Mouse (Mus musculus) heart, embryonic 13.5 days (tissue): Measurements from ENCODE around the gene Atox1. TPM values are rescaled to one million over a fixed set of nuclear protein-coding genes. Genes with fewer than 3 reads are reported as not detected.

ENCODE experiments used
- ATAC-seq: fragments of 200-750 bp; cut with Nextera tagmentation; 2 replicates; pipeline ENCODE4 v1.8.0; 2017; ENCODE audit warnings: moderate TSS enrichment; ENCODE audit not compliant: insufficient number of reproducible peaks, low FRiP score, low TSS enrichment; ENCODE audit errors: extremely low read depth
- H3K27ac ChIP-seq: fragments of 300-500 bp; sonication (generic); replicated peaks from 2 replicates; pipeline ENCODE4 v1.5.1; 2015; ENCODE audit warnings: moderate library complexity, mild to moderate bottlenecking, inconsistent platforms
- H3K27me3 ChIP-seq: fragments of 300-500 bp; sonication (generic); replicated peaks from 2 replicates; pipeline ENCODE4 v1.6.1; 2015; ENCODE audit warnings: mild to moderate bottlenecking, inconsistent platforms
- H3K36me3 ChIP-seq: fragments of 300-500 bp; sonication (generic); 2 replicates; pipeline ENCODE4 v1.6.1; 2015; ENCODE audit warnings: mild to moderate bottlenecking, inconsistent platforms
- H3K4me1 ChIP-seq: fragments of 300-500 bp; sonication (generic); 2 replicates; pipeline ENCODE4 v1.6.1; 2015; ENCODE audit warnings: inconsistent platforms
- H3K4me2 ChIP-seq: fragments of 300-500 bp; sonication (generic); 2 replicates; pipeline ENCODE4 v1.6.1; 2015; ENCODE audit warnings: inconsistent platforms, mild to moderate bottlenecking, moderate library complexity
- H3K4me3 ChIP-seq: fragments of 300-500 bp; sonication (generic); 2 replicates; pipeline ENCODE4 v1.5.1; 2015; ENCODE audit warnings: moderate library complexity, mild to moderate bottlenecking, inconsistent platforms
- H3K9ac ChIP-seq: fragments of 300-500 bp; sonication (generic); 2 replicates; pipeline ENCODE4 v1.6.1; 2015; ENCODE audit warnings: inconsistent platforms, mild to moderate bottlenecking, moderate library complexity
- H3K9me3 ChIP-seq: fragments of 300-500 bp; sonication (generic); 2 replicates; pipeline ENCODE4 v1.6.1; 2016; ENCODE audit warnings: inconsistent platforms
- WGBS: fragments of 180-500 bp; shearing (Covaris S2); methylation state at CpG from one replicate; pipeline ENCODE4 v1.1.7; 2015; ENCODE audit warnings: mixed read lengths; 5-methylcytosine and 5-hydroxymethylcytosine counted together
- polyA plus RNA-seq: library from polyadenylated mRNA; unstranded; fragments of >200 nt; fragmentation: Nextera tagmentation; extraction: Ambion mirVana; gene quantifications from 2 replicates; pipeline ENCODE4 v1.2.1, GENCODE M21; 2015

Gene Atox1
- polyA plus RNA-seq: 283 and 302 TPM in 2 replicates

- Histone ChIP-seq H3K36me3 (peaks cover 8% of the 10 kb centered on the region), H3K27ac (peak within 1 kb of the TSS; percentile 86), H3K27me3 (no peaks in the 10 kb centered on the region), H3K4me3 (peak within 1 kb of the TSS; percentile 90), H3K9ac (peak within 1 kb of the TSS; percentile 90), H3K9me3 (no peaks in the 10 kb centered on the region), H3K4me1 (peaks cover 32% of the 10 kb centered on the region), H3K4me2 (peak within 1 kb of the TSS; percentile 86)
- ATAC-seq: peak; percentile 97
- under 1% methylated on average over 36 of the region's 36 CpGs for whole genome bisulfite sequencing
Measured at GRCm38 (mm10) chr11:55461019-55461645, at the start of gene Atox1. Gene Atox1, minus strand, starts transcription at chr11:55461239.

GRCm38 (mm10) chr11:55505485-55505884 lies 44.4 kb upstream of the Atox1 start:
- Histone ChIP-seq H3K36me3 (peaks cover 30% of the 10 kb centered on the region), H3K4me3 (no peak overlapping the region), H3K27ac (no peak overlapping the region), H3K9ac (no peak overlapping the region), H3K27me3 (no peaks in the 10 kb centered on the region), H3K9me3 (no peaks in the 10 kb centered on the region), H3K4me2 (no peak overlapping the region), H3K4me1 (no peaks in the 10 kb centered on the region)
- 89% methylated on average over 3 of the region's 3 CpGs for WGBS
- ATAC-seq: no peak

DNA sequence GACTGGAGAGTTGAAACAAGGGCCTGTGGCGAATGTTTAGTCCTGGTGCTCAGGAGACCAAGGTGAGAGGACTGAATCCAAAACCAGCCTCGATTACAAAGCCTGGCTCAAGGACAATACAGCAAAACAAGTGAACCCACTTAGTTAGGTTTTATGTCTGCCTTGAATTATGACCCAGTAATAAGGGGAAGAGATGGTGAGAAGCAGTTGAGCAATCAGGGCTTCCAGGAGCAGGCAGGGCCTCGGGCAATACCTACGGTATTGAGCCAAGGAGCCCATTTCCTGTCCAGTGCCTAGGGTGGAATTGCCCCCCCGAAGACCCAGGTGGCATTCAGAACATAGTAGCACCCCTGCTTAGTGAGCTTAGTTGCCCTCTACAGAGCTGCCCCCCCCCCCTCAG lies 41.8 kb upstream of the Atox1 start:
- no peaks in the 10 kb centered on the region for H3K9me3 ChIP-seq
- H3K4me2 ChIP-seq: no peak overlapping the region
- H3K9ac ChIP-seq: no peak overlapping the region
- WGBS: 76% methylated on average over 5 of the region's 5 CpGs
- H3K36me3 ChIP-seq: peaks cover 56% of the 10 kb centered on the region
- H3K27me3 ChIP-seq: no peaks in the 10 kb centered on the region
- no peak overlapping the region for H3K4me3 ChIP-seq
- H3K4me1 ChIP-seq: no peaks in the 10 kb centered on the region
- H3K27ac ChIP-seq: no peak overlapping the region
- no peak for ATAC-seq

DNA sequence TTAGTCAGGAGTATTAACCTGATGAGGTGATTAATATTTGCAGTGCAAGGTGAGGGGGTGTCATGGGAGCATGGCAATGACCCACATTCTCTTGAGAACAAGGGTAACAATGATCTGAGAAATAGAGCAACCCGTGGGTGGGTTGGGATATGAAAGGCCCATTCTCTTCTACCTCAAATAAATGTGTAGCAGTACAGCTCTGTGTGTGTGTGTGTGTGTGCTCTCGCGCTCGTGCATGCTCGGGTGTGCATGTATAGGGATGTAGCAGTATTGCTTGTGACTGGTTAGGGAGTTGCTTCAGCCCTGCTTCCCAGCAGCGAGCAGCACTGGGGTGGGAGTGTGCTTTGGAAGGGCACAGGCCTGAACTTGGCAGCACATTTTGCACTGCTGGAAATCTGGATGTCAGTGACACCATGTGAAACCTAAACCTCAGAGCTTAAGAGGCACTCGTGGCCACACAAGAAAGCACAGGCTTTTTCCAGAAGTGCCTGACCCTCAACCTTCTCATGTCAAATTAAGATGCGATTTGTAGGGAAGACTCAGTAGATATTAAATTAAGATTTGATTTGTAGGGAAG lies 41.0 kb upstream of the Atox1 start:
- WGBS: 84% methylated on average over 8 of the region's 8 CpGs
- no peak for ATAC-seq
- no peak overlapping the region for H3K4me3 ChIP-seq

GRCm38 (mm10) chr11:55497885-55498284 lies 36.8 kb upstream of the Atox1 start:
- H3K4me1 ChIP-seq: peaks cover 7% of the 10 kb centered on the region; the same call in 1 of the 2 replicates
- WGBS: 40% methylated on average over 5 of the region's 5 CpGs
- no peaks in the 10 kb centered on the region for H3K9me3 ChIP-seq
- no peak overlapping the region for H3K4me3 ChIP-seq
- no peak overlapping the region for H3K27ac ChIP-seq
- ATAC-seq: no peak
- no peak overlapping the region for H3K9ac ChIP-seq
- H3K36me3 ChIP-seq: peaks cover 97% of the 10 kb centered on the region
- no peaks in the 10 kb centered on the region for H3K27me3 ChIP-seq
- no peak overlapping the region for H3K4me2 ChIP-seq

More for the DNA sequence above, 41.0 kb upstream of the Atox1 start:
- no peaks in the 10 kb centered on the region for H3K9me3 ChIP-seq
- H3K36me3 ChIP-seq: peaks cover 64% of the 10 kb centered on the region
- H3K27ac ChIP-seq: no peak overlapping the region
- no peak overlapping the region for H3K9ac ChIP-seq
- no peaks in the 10 kb centered on the region for H3K27me3 ChIP-seq
- peaks cover 7% of the 10 kb centered on the region; the same call in 1 of the 2 replicates for H3K4me1 ChIP-seq
- H3K4me2 ChIP-seq: no peak overlapping the region

DNA sequence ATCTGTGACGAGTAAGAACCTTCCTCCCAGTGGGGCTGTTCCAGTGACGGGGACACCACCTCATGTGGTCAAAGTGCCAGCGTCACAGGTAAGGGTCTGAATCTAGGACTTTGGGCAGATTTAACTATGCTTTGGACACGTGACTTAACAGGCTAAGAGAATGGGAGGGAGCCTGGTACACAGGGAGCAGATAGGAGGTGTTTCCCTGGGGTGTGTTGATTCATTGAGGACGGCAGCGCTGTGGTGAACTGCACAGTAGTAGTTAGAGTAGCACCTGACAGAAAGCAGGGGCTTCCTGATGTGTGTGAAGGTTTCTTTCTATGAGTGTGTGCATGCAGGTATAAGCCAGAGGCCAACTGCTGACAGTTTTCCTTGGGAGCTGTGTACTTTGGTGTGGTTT lies 35.1 kb upstream of the Atox1 start:
- WGBS: 78% methylated on average over 6 of the region's 6 CpGs
- Histone ChIP-seq H3K4me3 (no peak overlapping the region), H3K27ac (no peak overlapping the region), H3K36me3 (peaks cover 99% of the 10 kb centered on the region), H3K9me3 (no peaks in the 10 kb centered on the region), H3K4me2 (no peak overlapping the region), H3K27me3 (no peaks in the 10 kb centered on the region), H3K9ac (no peak overlapping the region), H3K4me1 (peaks cover 7% of the 10 kb centered on the region; the same call in 1 of the 2 replicates)
- ATAC-seq: no peak

DNA sequence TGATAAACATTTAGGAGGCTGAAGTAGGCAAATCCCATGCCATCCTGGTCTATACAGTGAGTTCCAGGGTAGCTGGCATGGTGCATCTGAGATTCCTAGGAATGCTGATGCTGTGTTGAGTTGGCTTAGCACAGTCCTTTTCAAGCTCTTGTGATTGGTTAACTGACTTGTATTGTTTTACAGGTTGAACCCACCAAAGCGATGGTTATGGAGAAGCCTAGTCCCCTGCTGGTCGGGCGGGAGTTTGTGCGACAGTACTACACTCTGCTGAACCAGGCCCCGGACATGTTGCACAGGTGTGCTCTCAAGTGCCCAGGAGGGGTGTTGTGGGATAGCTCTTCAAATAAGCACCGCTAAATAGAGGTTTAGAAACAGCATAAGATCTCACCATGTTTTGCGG lies 24.4 kb upstream of the Atox1 start:
- Histone ChIP-seq H3K4me3 (no peak overlapping the region), H3K36me3 (peaks cover 84% of the 10 kb centered on the region), H3K27me3 (no peaks in the 10 kb centered on the region), H3K4me2 (no peak overlapping the region), H3K27ac (no peak overlapping the region), H3K4me1 (peaks cover 31% of the 10 kb centered on the region), H3K9me3 (no peaks in the 10 kb centered on the region), H3K9ac (no peak overlapping the region)
- no peak for ATAC-seq
- 95% methylated on average over 7 of the region's 7 CpGs for WGBS

DNA sequence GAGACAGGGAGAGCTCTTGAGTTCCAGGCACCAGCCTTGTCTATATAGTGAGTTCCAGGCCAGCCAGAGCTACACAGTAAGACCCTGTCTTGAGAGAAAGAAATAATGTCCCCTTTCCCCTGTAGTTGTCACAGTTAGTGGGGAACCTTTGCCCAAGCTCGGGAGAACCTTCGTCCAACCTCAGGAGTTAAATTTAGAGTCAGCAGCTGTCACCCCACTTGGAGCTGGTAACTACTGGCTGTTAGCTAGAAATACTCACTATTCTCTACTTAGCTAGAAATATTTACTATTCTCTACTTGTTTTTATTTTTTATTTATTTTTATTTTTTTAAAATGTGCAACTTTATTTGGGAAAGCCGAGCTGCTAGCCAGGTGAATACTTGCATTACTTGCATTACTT lies 12.2 kb upstream of the Atox1 start:
- WGBS: 55% methylated on average over 3 of the region's 3 CpGs
- Histone ChIP-seq H3K4me3 (peak overlapping the region; percentile 14; the same call in 1 of the 2 replicates), H3K4me2 (peak overlapping the region; percentile 27), H3K4me1 (peaks cover 56% of the 10 kb centered on the region), H3K27me3 (no peaks in the 10 kb centered on the region), H3K9me3 (no peaks in the 10 kb centered on the region), H3K9ac (peak overlapping the region; percentile 15), H3K36me3 (peaks cover 43% of the 10 kb centered on the region), H3K27ac (no peak overlapping the region)
- no peak for ATAC-seq

DNA sequence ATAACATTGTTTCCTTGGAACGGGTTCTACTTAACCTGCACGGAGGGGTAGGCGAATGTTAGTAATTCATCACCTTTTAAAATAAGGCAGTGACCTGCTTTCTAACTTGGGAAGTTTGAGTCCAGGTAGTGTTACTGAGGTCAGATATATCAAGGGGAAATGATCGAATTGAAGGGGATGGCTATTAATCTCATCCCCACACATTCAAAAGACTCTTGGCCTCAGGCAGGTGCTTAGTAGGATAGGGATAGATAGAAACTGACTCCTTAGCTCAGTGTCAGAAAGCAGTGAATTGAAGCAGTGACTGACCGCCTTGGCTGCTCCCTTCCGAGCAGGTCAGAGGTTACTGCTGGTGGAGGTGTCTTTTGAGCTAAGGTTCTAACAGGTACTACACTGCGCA lies 10.4 kb upstream of the Atox1 start:
- H3K9ac ChIP-seq: peak overlapping the region; percentile 97
- no peak for ATAC-seq
- H3K4me2 ChIP-seq: peak overlapping the region; percentile 91
- peaks cover 48% of the 10 kb centered on the region for H3K4me1 ChIP-seq
- no peaks in the 10 kb centered on the region for H3K9me3 ChIP-seq
- no peaks in the 10 kb centered on the region for H3K27me3 ChIP-seq
- H3K27ac ChIP-seq: no peak overlapping the region
- H3K36me3 ChIP-seq: peaks cover 43% of the 10 kb centered on the region
- WGBS: 86% methylated on average over 7 of the region's 7 CpGs
- H3K4me3 ChIP-seq: peak overlapping the region; percentile 84

DNA sequence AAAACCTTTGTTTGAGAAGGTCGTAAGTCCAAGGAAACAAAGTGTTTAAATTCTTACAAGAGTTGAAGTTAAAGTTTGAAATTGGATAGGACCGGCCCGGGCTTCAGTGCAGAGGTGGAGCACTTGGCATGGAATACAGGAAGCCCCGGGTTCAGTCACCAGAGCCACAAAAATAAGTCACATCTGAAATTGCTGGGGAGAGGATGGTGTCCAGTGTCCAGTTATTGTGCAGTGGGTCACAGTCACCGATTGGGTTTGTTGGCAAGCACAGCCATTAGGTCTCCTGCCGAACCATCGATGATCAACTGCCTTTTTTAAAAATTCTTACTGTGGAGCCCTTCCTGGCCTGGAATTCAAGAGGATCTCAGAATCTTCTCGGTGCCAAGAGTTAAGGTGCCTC lies 9.7 kb upstream of the Atox1 start:
- peak overlapping the region; percentile 97 for H3K9ac ChIP-seq
- peaks cover 40% of the 10 kb centered on the region for H3K36me3 ChIP-seq
- no peaks in the 10 kb centered on the region for H3K9me3 ChIP-seq
- H3K27ac ChIP-seq: no peak overlapping the region; the same call in 1 of the 2 replicates
- peak overlapping the region; percentile 84 for H3K4me3 ChIP-seq
- 31% methylated on average over 8 of the region's 8 CpGs for WGBS
- peaks cover 45% of the 10 kb centered on the region for H3K4me1 ChIP-seq
- peak overlapping the region; percentile 91 for H3K4me2 ChIP-seq
- ATAC-seq: no peak
- H3K27me3 ChIP-seq: no peaks in the 10 kb centered on the region

DNA sequence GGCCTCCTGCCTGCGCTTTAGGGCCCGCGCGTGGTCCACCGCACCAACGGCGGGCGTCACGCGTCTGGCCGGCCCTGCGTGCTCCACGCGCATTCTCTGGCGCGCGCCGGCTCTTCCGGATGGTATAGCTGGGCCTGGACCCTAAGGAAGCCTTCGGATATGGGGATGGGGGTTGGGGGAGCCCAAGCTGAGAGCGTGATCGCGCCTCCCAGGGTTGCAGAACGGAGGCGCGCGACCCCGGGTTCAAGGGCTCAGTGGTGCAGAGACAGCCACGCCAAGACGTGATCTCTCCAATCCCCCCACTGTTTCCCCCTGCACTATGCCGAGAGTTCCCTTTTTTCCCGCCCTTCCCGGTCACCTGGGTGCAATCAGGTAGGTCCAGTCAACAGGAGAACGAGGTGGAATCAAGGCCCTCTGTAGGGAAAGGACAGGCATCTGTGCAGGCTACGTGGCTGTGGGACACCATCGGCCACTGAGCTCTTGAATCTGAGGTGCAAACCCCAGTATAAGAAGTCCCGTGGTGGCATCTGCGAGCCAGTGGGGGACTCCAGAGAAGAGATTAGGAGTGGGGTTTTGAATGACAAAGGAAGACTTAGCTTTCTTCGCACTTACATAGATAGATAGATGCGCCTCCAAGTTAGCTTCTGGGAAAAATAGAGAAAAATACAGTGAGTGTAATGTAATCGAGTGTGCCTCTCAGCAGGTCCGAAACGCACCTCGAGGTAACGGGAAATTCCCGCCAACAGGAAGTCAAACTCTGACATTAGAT lies 9.1 kb upstream of the Atox1 start:
- no peak for ATAC-seq
- Histone ChIP-seq H3K27ac (peak overlapping the region; percentile 90), H3K4me3 (peak overlapping the region; percentile 84)

More for the DNA sequence above, 9.1 kb upstream of the Atox1 start:
- Histone ChIP-seq H3K9ac (peak overlapping the region; percentile 97), H3K36me3 (peaks cover 37% of the 10 kb centered on the region), H3K9me3 (no peaks in the 10 kb centered on the region), H3K27me3 (no peaks in the 10 kb centered on the region), H3K4me2 (peak overlapping the region; percentile 91), H3K4me1 (peaks cover 43% of the 10 kb centered on the region)
- under 1% methylated on average over 45 of the region's 46 CpGs for WGBS
